Mouse (Mus musculus): ENCODE measurements at regions not wholly inside any gene's neighbourhood (a gene's known extent, or its start where the extent isn't known, plus 50 kb on each side); places are given as distances from the start of the nearest gene placed in this dataset.

DNA sequence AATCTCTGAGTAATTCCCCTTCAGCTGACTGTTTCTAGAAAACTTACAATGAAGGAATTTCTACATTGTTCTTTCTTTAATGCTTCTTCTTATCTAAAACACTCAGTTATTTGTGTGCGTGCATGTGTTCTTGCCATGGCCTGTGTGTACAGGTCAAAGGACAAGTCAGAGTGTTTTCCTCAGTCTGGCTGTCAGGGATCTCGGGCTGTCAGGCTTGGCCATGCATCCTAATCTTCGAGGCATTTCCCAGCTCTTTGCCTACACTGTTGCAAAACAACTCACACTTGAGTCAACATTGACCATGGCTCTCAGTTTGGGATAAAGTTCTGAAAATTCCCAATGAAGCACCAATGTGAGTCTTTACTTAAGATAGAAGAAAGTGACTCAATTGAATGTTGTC lies 688.5 kb downstream of the Fat4 start:
- Histone ChIP-seq H3K4me2 (no peak overlapping the region), H3K4me3 (replicated peaks) (no peak overlapping the region), H3K9ac (replicated peaks) (no peak overlapping the region), H3K4me1 (replicated peaks) (peaks cover 20% of the 10 kb centered on the region), H3K27me3 (no peaks in the 10 kb centered on the region), H3K27ac (no peak overlapping the region), H3K9me3 (no peaks in the 10 kb centered on the region), H3K36me3 (no peaks in the 10 kb centered on the region)
- no peak for ATAC-seq (ENCODE audit: insufficient number of reproducible peaks, insufficient read depth, low FRiP score, low TSS enrichment, low read depth)
- 80% methylated on average over 3 of the region's 3 CpGs for WGBS

DNA sequence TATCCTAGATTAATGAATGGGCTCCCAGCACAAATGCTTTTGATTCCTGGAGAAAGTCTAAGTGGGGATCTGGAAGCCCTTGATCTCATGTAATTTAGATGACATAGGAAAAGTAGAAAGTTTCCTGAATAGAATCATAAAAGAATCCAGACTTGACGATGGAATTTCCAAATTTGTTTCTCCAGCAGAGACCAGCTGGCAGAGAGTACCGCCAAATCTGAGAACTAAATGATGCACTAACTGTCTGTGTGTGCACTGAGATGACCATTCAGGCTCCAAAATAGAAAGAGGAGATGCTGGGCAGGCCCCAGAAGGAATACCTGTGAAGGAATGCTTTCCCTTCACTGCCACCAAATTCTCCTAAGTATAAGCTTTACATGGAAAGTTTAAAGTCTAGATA lies 704.6 kb downstream of the Fat4 start:
- Histone ChIP-seq H3K27me3 (no peaks in the 10 kb centered on the region), H3K9me3 (no peaks in the 10 kb centered on the region), H3K4me3 (replicated peaks) (no peak overlapping the region), H3K27ac (no peak overlapping the region), H3K9ac (replicated peaks) (no peak overlapping the region), H3K4me2 (no peak overlapping the region), H3K36me3 (no peaks in the 10 kb centered on the region), H3K4me1 (replicated peaks) (0 out of 2 replicates have a peak, but pooled peaks cover 3% of the 10 kb centered on the region)
- WGBS = 76% methylated on average over 2 of the region's 2 CpGs
- ATAC-seq (ENCODE audit: insufficient number of reproducible peaks, insufficient read depth, low FRiP score, low TSS enrichment, low read depth) = no peak

DNA sequence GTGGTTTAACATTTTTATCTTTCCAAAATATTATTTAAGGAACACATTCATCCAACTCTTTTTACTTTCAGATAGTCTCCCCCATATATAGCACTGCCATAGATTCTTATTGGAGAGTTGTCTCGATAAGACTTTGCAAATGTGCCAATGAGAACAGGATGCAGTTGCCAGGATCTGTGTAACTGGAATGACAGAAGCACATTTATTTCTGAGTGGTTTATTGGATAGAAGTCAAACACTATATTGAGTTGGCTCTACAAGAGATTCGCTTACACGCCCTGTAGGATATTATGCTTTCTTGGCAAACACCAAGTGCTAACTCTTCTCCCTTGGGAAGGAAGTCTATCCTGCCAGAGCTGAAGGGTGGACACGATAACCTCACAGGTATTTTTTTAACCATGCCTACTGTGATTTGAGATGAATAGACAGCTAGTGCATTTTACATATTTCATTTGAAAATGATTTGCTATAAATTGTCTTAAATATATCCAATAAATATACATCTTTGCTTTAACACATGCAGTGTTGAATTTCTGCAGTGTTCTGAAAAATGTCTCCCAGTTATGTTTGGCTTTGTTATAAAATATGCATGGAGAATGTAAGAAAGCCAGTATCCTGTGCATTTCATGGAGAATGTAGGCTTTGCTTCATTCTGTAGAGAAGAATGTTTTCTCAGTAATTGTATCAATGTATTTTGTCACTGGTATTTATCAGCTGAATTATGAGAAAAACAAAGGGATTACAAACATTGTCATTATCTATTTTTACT lies 705.8 kb downstream of the Fat4 start:
- no peak for ATAC-seq (ENCODE audit: insufficient number of reproducible peaks, insufficient read depth, low FRiP score, low TSS enrichment, low read depth)
- Histone ChIP-seq H3K27ac (no peak overlapping the region), H3K9me3 (no peaks in the 10 kb centered on the region), H3K4me2 (no peak overlapping the region), H3K36me3 (no peaks in the 10 kb centered on the region), H3K27me3 (no peaks in the 10 kb centered on the region), H3K4me1 (replicated peaks) (0 out of 2 replicates have a peak, but pooled peaks cover under 1% of the 10 kb centered on the region), H3K9ac (replicated peaks) (no peak overlapping the region), H3K4me3 (replicated peaks) (no peak overlapping the region)
- 92% methylated on average over 4 of the region's 4 CpGs for WGBS

DNA sequence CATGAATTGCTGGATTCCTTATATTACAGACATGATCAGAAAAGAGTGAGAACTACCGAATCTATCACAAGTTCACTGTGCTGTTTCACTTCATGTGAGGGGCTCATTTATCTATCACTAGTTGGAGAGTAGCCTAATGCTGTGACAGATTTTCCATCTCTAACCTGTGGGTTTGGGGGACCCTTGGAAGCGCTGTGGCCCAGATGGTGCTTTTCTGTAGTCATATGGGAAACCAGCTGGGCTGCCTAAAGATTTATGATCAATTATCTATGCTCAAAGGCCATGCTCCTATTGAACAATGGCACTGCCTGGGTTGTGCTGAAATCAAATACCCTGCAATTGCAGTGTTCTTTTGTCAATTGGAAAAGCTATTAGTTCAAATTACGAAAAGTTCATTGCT lies 723.2 kb downstream of the Fat4 start:
- Histone ChIP-seq H3K9me3 (no peaks in the 10 kb centered on the region), H3K4me2 (no peak overlapping the region), H3K9ac (replicated peaks) (no peak overlapping the region), H3K4me3 (replicated peaks) (no peak overlapping the region), H3K4me1 (replicated peaks) (no peaks in the 10 kb centered on the region; the same call in 1 of the 2 replicates), H3K27ac (no peak overlapping the region), H3K27me3 (no peaks in the 10 kb centered on the region), H3K36me3 (no peaks in the 10 kb centered on the region)
- ATAC-seq (ENCODE audit: insufficient number of reproducible peaks, insufficient read depth, low FRiP score, low TSS enrichment, low read depth) = no peak
- WGBS = 74% methylated on average over 3 of the region's 3 CpGs

DNA sequence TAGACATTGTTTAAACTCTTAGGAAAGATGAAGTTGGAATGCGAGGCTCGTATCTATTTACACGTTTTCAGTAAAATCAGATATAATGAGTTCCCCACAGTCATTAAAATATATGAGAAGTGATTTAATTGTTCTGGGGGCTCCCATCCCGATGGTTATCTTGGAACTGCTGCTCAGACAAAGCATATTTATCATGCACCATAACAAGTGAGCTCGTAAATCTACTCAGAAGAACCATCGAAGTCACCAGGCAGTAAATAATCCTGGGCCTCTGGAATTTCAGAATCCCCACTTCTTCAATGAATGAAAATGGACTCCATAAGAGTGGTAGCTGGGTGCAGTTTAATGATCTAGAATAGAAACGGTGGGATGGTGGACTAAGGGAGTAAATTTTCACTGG lies 725.7 kb downstream of the Fat4 start:
- Histone ChIP-seq H3K9ac (replicated peaks) (no peak overlapping the region), H3K9me3 (no peaks in the 10 kb centered on the region), H3K4me1 (replicated peaks) (no peaks in the 10 kb centered on the region; the same call in 1 of the 2 replicates), H3K4me3 (replicated peaks) (no peak overlapping the region), H3K27me3 (no peaks in the 10 kb centered on the region), H3K4me2 (no peak overlapping the region), H3K27ac (no peak overlapping the region), H3K36me3 (no peaks in the 10 kb centered on the region)
- ATAC-seq (ENCODE audit: insufficient number of reproducible peaks, insufficient read depth, low FRiP score, low TSS enrichment, low read depth) = no peak
- WGBS = 42% methylated on average over 7 of the region's 7 CpGs

DNA sequence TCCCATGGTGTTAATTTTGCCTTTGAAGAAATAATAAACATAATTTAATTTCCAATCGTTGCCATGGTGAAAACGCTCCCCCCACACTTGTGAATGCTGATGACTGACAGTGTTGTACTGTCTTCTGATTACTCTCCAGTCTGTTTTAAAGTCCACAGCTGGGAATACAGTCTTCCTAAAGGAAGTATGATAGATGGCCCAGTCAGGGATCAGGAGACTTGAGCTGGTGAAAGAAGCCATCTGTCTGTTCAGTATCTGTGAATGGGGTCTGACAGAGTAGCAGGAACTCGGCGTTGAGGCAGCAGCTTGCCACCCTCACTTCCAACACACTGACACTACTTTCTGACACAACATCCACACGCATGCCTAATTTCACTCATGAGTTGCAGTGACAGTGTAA lies 751.2 kb downstream of the Fat4 start:
- no peak overlapping the region for H3K9ac ChIP-seq (replicated peaks)
- H3K4me3 ChIP-seq (replicated peaks) = no peak overlapping the region
- no peak overlapping the region for H3K27ac ChIP-seq
- H3K4me2 ChIP-seq = no peak overlapping the region
- no peak for ATAC-seq (ENCODE audit: insufficient number of reproducible peaks, insufficient read depth, low FRiP score, low TSS enrichment, low read depth)
- no peaks in the 10 kb centered on the region for H3K36me3 ChIP-seq
- WGBS = 81% methylated on average over 5 of the region's 5 CpGs
- H3K27me3 ChIP-seq = peaks cover 3% of the 10 kb centered on the region; the same call in 1 of the 2 replicates
- no peaks in the 10 kb centered on the region for H3K4me1 ChIP-seq (replicated peaks)
- no peaks in the 10 kb centered on the region for H3K9me3 ChIP-seq

DNA sequence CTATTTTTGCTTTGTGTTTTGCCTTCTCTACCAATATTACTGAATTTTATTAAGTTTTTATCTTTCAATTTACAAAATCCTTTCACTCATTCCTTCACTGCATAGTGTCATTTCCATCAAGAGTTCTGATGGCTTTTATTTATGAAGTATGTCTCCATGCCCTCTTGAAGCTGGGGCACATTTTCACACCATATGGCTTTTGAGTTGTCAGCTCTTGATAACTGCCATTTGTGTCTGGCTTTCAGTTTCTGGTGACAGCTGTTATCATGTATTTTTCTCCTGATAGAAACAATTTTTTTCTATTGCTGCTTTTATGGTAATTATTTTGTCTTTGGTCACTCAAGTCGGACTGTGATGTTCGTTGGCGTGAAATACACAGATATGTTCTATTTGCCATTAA lies 756.5 kb downstream of the Fat4 start:
- no peak overlapping the region for H3K27ac ChIP-seq
- no peak for ATAC-seq (ENCODE audit: insufficient number of reproducible peaks, insufficient read depth, low FRiP score, low TSS enrichment, low read depth)
- no peaks in the 10 kb centered on the region for H3K27me3 ChIP-seq
- 90% methylated on average over 3 of the region's 3 CpGs for WGBS
- H3K4me2 ChIP-seq = no peak overlapping the region
- H3K9me3 ChIP-seq = no peaks in the 10 kb centered on the region
- no peak overlapping the region for H3K4me3 ChIP-seq (replicated peaks)
- no peak overlapping the region for H3K9ac ChIP-seq (replicated peaks)
- no peaks in the 10 kb centered on the region for H3K36me3 ChIP-seq
- peaks cover 3% of the 10 kb centered on the region; the same call in 1 of the 2 replicates for H3K4me1 ChIP-seq (replicated peaks)

DNA sequence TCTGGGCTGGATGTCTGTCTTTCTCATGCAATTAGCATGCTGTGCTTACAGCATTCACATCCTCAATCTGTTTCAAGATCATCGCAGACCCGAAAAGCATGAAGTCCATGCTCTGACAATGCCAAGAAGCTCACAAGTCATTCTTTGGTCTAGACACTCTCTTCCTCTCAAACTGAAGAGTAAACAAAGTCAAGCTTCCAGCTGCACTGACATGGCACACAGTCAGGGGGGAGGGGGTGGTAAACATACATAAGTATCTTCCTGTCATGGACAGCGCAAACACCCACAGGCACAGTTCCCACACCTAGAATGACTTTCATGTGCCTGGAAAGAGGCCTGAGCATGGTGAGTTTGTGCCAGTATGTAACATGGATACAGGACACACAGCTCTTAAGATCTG lies 780.1 kb downstream of the Fat4 start:
- no peak for ATAC-seq (ENCODE audit: insufficient number of reproducible peaks, insufficient read depth, low FRiP score, low TSS enrichment, low read depth)
- WGBS = 93% methylated on average over 3 of the region's 3 CpGs

DNA sequence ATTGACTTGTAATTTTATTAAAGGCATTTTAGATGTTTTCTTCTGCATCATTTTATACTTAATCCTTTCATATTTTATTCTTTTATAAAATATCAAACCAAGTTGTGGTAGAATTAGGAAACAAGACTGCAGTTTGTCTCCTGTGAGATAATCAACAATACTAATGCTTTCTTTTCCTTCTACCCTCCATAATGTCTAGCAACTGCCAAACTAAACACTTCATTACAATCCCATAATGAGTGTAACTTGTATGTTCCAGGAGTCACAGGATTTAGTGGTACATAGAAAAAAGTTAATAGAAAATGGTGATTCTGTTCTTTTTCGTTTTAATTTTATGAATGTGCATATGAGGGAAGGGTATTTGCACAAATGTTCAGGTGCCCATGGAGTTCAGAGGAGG lies 782.4 kb downstream of the Fat4 start:
- H3K4me2 ChIP-seq = no peak overlapping the region
- H3K9ac ChIP-seq (replicated peaks) = no peak overlapping the region
- H3K9me3 ChIP-seq = no peaks in the 10 kb centered on the region
- ATAC-seq (ENCODE audit: insufficient number of reproducible peaks, insufficient read depth, low FRiP score, low TSS enrichment, low read depth) = no peak
- peaks cover 13% of the 10 kb centered on the region for H3K4me1 ChIP-seq (replicated peaks)
- H3K36me3 ChIP-seq = no peaks in the 10 kb centered on the region
- H3K4me3 ChIP-seq (replicated peaks) = no peak overlapping the region
- H3K27me3 ChIP-seq = no peaks in the 10 kb centered on the region
- no peak overlapping the region for H3K27ac ChIP-seq
- WGBS = 67% methylated on average over 1 of the region's 1 CpGs

More for the DNA sequence above, 780.1 kb downstream of the Fat4 start:
- Histone ChIP-seq H3K4me2 (no peak overlapping the region), H3K9me3 (no peaks in the 10 kb centered on the region), H3K36me3 (no peaks in the 10 kb centered on the region), H3K4me3 (replicated peaks) (no peak overlapping the region), H3K9ac (replicated peaks) (no peak overlapping the region), H3K27me3 (no peaks in the 10 kb centered on the region), H3K27ac (no peak overlapping the region), H3K4me1 (replicated peaks) (no peaks in the 10 kb centered on the region)

DNA sequence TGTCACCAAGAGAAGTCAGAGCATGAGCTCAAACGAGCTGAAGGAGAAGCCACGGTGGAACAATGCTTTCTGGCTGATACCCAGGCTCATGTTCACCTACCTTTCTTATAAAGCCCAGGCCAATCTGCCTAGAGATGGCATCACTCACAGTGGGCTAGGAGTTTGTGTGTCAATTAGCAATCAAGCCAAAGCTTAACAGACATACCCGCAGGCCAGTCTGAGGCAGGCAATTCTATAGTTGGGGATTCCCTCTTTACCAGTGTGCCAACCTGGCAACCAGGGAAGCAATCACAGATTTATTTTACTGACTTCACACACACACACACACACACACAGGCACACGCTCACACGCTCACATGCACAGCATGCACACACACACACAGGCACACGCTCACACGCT lies 787.3 kb downstream of the Fat4 start:
- no peaks in the 10 kb centered on the region for H3K9me3 ChIP-seq
- H3K36me3 ChIP-seq = no peaks in the 10 kb centered on the region
- no peak overlapping the region for H3K4me3 ChIP-seq (replicated peaks)
- H3K4me1 ChIP-seq (replicated peaks) = peaks cover 13% of the 10 kb centered on the region
- H3K9ac ChIP-seq (replicated peaks) = no peak overlapping the region
- 91% methylated on average over 7 of the region's 7 CpGs for WGBS
- no peak for ATAC-seq (ENCODE audit: insufficient number of reproducible peaks, insufficient read depth, low FRiP score, low TSS enrichment, low read depth)
- no peak overlapping the region for H3K27ac ChIP-seq
- H3K4me2 ChIP-seq = no peak overlapping the region
- H3K27me3 ChIP-seq = no peaks in the 10 kb centered on the region

DNA sequence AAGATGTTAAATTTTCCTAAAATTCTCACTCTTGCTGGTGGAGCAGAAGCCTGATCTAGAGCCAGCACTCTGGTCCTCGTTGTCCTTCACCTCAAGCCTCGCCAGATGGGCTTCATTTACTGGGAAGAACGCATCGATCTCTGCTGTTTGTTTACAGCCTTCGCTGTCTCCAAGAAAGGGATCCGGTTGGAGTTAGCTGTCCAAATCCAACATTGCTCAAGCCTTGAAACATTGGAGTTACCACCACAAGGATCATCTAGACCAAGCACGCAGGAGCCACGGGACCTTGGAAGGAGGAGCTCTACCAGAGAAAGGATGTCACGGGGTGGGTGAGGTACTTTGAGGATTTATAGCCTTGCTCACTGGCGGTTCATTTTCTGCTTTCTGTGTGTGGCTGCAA lies 788.2 kb downstream of the Fat4 start:
- H3K27me3 ChIP-seq = no peaks in the 10 kb centered on the region
- H3K4me3 ChIP-seq (replicated peaks) = no peak overlapping the region
- no peaks in the 10 kb centered on the region for H3K36me3 ChIP-seq
- H3K4me2 ChIP-seq = no peak overlapping the region
- H3K4me1 ChIP-seq (replicated peaks) = peaks cover 13% of the 10 kb centered on the region
- no peaks in the 10 kb centered on the region for H3K9me3 ChIP-seq
- H3K9ac ChIP-seq (replicated peaks) = no peak overlapping the region
- H3K27ac ChIP-seq = no peak overlapping the region
- ATAC-seq (ENCODE audit: insufficient number of reproducible peaks, insufficient read depth, low FRiP score, low TSS enrichment, low read depth) = no peak
- WGBS = 68% methylated on average over 10 of the region's 10 CpGs

DNA sequence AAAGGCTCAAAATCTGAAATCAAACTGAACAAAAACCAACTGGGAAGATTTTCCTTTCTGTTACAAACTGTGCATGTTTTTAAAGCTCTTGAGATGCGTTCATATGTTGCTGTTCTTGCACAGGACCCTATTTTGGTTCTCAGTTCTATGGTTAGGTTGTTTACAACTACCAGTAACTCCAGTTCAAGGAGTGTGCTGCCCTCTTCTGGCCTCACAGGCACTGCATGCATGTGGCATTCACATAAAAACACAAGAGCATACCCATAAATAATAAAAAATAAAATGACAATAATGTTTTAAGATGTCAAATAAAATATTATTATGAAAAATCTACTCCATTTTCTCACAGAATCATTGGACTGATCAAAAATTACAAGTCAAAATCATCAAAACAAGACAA lies 818.9 kb downstream of the Fat4 start:
- WGBS = 89% methylated on average over 1 of the region's 1 CpGs
- Histone ChIP-seq H3K27me3 (no peaks in the 10 kb centered on the region), H3K36me3 (no peaks in the 10 kb centered on the region; the same call in 1 of the 2 replicates), H3K4me3 (replicated peaks) (no peak overlapping the region), H3K9me3 (peaks cover 8% of the 10 kb centered on the region), H3K9ac (replicated peaks) (no peak overlapping the region), H3K27ac (no peak overlapping the region), H3K4me2 (no peak overlapping the region), H3K4me1 (replicated peaks) (no peaks in the 10 kb centered on the region)
- ATAC-seq (ENCODE audit: insufficient number of reproducible peaks, insufficient read depth, low FRiP score, low TSS enrichment, low read depth) = no peak

Measured in limb, embryonic 12.5 days (tissue).